Mouse (Mus musculus): ENCODE data around the gene Rnf224. TPM values are rescaled to one million over a fixed set of nuclear protein-coding genes. Genes with fewer than 3 reads are reported as not detected.

The Rnf224 gene
- polyA plus RNA-seq, 2 experiments: not detected

GRCm38 (mm10) chr2:25194006-25194405, 42.6 kb downstream of the Rnf224 start:
- H3K9ac ChIP-seq (replicated peaks): no peak overlapping the region
- no peak overlapping the region for H3K27ac ChIP-seq
- TF ChIP-seq EP300 (IDR thresholded peaks at IDR 0.05; ENCODE audit: low read depth): no peak
- no peak for TF ChIP-seq CTCF (IDR thresholded peaks at IDR 0.05; ENCODE audit: low read depth)
- H3K4me1 ChIP-seq (replicated peaks; ENCODE audit: control insufficient read depth in 2 of 2, insufficient read depth in 2 of 2, low read length in 1 of 2): peaks cover 8 to 14% of the 10 kb centered on the region in 2 experiments
- H3K27me3 ChIP-seq (ENCODE audit: control insufficient read depth, insufficient read depth, low read length): no peaks in the 10 kb centered on the region
- WGBS (ENCODE audit: insufficient replicate concordance): 27% methylated on average over 5 of the region's 5 CpGs
- H3K36me3 ChIP-seq (replicated peaks; ENCODE audit: control insufficient read depth, insufficient read depth, low read depth): peaks cover 3% of the 10 kb centered on the region; the same call in 1 of the 2 replicates
- no peak overlapping the region for H3K4me3 ChIP-seq (ENCODE audit: insufficient read depth in 1 of 2, low read depth in 2 of 2, low read length in 2 of 2)
- no peaks in the 10 kb centered on the region for H3K9me3 ChIP-seq (ENCODE audit: control insufficient read depth, low read length)
- no peak for DNase-seq (ENCODE audit: low read depth in 3 of 3, low spot score in 3 of 3)
- peak overlapping the region; percentile 63 for H3K4me2 ChIP-seq (ENCODE audit: low read depth)
- ATAC-seq (ENCODE audit: insufficient read depth): no peak

DNA sequence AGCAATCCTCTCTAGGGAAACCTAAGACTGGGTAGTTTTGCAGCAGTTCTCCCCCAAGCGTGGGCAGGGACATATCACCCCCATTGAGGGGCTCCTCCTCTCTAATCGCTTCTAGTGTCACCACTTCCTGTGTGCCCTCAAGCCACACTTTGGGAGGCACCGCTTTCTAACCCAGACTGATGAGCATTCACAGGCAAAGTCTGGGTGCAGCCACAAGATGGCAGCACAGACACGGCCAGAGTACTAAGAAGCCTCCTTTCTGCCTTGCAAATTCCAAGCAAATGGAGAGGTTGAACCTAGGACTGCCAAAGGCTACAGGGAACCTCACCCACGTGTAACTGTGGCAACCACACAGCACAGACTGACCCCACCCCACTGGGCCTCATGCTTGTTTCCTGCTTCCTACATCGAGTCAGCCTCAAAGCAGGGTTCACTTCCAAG, 43.2 kb downstream of the Rnf224 start:
- Histone ChIP-seq H3K9me3 (ENCODE audit: control insufficient read depth, low read length) (no peaks in the 10 kb centered on the region), H3K36me3 (replicated peaks; ENCODE audit: control insufficient read depth, insufficient read depth, low read depth) (peaks cover 3% of the 10 kb centered on the region; the same call in 1 of the 2 replicates), H3K27ac (no peak overlapping the region), H3K27me3 (ENCODE audit: control insufficient read depth, insufficient read depth, low read length) (no peaks in the 10 kb centered on the region), H3K4me1 (replicated peaks; ENCODE audit: control insufficient read depth in 2 of 2, insufficient read depth in 2 of 2, low read length in 1 of 2) (peaks cover 8 to 14% of the 10 kb centered on the region in 2 experiments), H3K4me2 (ENCODE audit: low read depth) (peak overlapping the region; percentile 63; the same call in 1 of the 2 replicates), H3K9ac (replicated peaks) (no peak overlapping the region), H3K4me3 (ENCODE audit: insufficient read depth in 1 of 2, low read depth in 2 of 2, low read length in 2 of 2) (no peak overlapping the region)
- WGBS (ENCODE audit: insufficient replicate concordance): under 1% methylated on average over 6 of the region's 6 CpGs
- DNase-seq (ENCODE audit: low read depth in 3 of 3, low spot score in 3 of 3): peak; percentile 63 to 74 (median 66)
- ATAC-seq (ENCODE audit: insufficient read depth): peak; percentile 7; the same call in 1 of the 2 replicates
- TF ChIP-seq EP300 (IDR thresholded peaks at IDR 0.05; ENCODE audit: low read depth) (no peak), CTCF (IDR thresholded peaks at IDR 0.05; ENCODE audit: low read depth) (peak; percentile 98)

GRCm38 (mm10) chr2:25187841-25188240, 48.7 kb downstream of the Rnf224 start:
- Histone ChIP-seq H3K9me3 (ENCODE audit: control insufficient read depth, low read length) (no peaks in the 10 kb centered on the region), H3K4me2 (ENCODE audit: low read depth) (no peak overlapping the region), H3K4me1 (replicated peaks; ENCODE audit: control insufficient read depth in 2 of 2, insufficient read depth in 2 of 2, low read length in 1 of 2) (peaks cover 0 to 2% of the 10 kb centered on the region in 2 experiments; a peak in 2 of 4 replicates), H3K27ac (no peak overlapping the region), H3K27me3 (ENCODE audit: control insufficient read depth, insufficient read depth, low read length) (peaks cover 17% of the 10 kb centered on the region), H3K4me3 (ENCODE audit: insufficient read depth in 1 of 2, low read depth in 2 of 2, low read length in 2 of 2) (no peak overlapping the region), H3K36me3 (replicated peaks; ENCODE audit: control insufficient read depth, insufficient read depth, low read depth) (no peaks in the 10 kb centered on the region), H3K9ac (replicated peaks) (no peak overlapping the region)
- DNase-seq (ENCODE audit: low read depth in 3 of 3, low spot score in 3 of 3) (no peak), ATAC-seq (ENCODE audit: insufficient read depth) (no peak)
- TF ChIP-seq EP300 (IDR thresholded peaks at IDR 0.05; ENCODE audit: low read depth): no peak
- TF ChIP-seq CTCF (IDR thresholded peaks at IDR 0.05; ENCODE audit: low read depth): no peak
- 70% methylated on average over 6 of the region's 6 CpGs for WGBS (ENCODE audit: insufficient replicate concordance)

- Histone ChIP-seq H3K9me3 (ENCODE audit: control insufficient read depth, low read length) (no peaks in the 10 kb centered on the region), H3K4me3 (ENCODE audit: insufficient read depth in 1 of 2, low read depth in 2 of 2, low read length in 2 of 2) (peak overlapping the region in 1 of 2 experiments; percentile 50; a peak in 2 of 4 replicates), H3K27me3 (ENCODE audit: control insufficient read depth, insufficient read depth, low read length) (peaks cover 17% of the 10 kb centered on the region), H3K27ac (no peak overlapping the region), H3K4me1 (replicated peaks; ENCODE audit: control insufficient read depth in 2 of 2, insufficient read depth in 2 of 2, low read length in 1 of 2) (peaks cover 0 to 8% of the 10 kb centered on the region in 2 experiments; a peak in 3 of 4 replicates), H3K9ac (replicated peaks) (no peak overlapping the region), H3K4me2 (ENCODE audit: low read depth) (peak overlapping the region; percentile 74), H3K36me3 (replicated peaks; ENCODE audit: control insufficient read depth, insufficient read depth, low read depth) (no peaks in the 10 kb centered on the region)
- DNase-seq (ENCODE audit: low read depth in 3 of 3, low spot score in 3 of 3): no peak
- no peak for ATAC-seq (ENCODE audit: insufficient read depth)
- TF ChIP-seq CTCF (IDR thresholded peaks at IDR 0.05; ENCODE audit: low read depth) (no peak), EP300 (IDR thresholded peaks at IDR 0.05; ENCODE audit: low read depth) (no peak)
- 32% methylated on average over 5 of the region's 5 CpGs for WGBS (ENCODE audit: insufficient replicate concordance)
Measured at GRCm38 (mm10) chr2:25186575-25186930, 50.0 kb downstream of the Rnf224 start.

GRCm38 (mm10) chr2:25185625-25186574, 50.7 kb downstream of the Rnf224 start:
- peak overlapping the region; percentile 19 to 50 for H3K4me3 ChIP-seq (ENCODE audit: insufficient read depth in 1 of 2, low read depth in 2 of 2, low read length in 2 of 2)
- WGBS (ENCODE audit: insufficient replicate concordance): 2% methylated on average over 64 of the region's 64 CpGs
- H3K27me3 ChIP-seq (ENCODE audit: control insufficient read depth, insufficient read depth, low read length): peaks cover 20% of the 10 kb centered on the region

More at GRCm38 (mm10) chr2:25185625-25186574, 50.7 kb downstream of the Rnf224 start:
- Histone ChIP-seq H3K36me3 (replicated peaks; ENCODE audit: control insufficient read depth, insufficient read depth, low read depth) (no peaks in the 10 kb centered on the region), H3K9ac (replicated peaks) (peak overlapping the region; percentile 31), H3K27ac (no peak overlapping the region), H3K9me3 (ENCODE audit: control insufficient read depth, low read length) (no peaks in the 10 kb centered on the region), H3K4me2 (ENCODE audit: low read depth) (peak overlapping the region; percentile 74), H3K4me1 (replicated peaks; ENCODE audit: control insufficient read depth in 2 of 2, insufficient read depth in 2 of 2, low read length in 1 of 2) (peaks cover 0 to 9% of the 10 kb centered on the region in 2 experiments; a peak in 3 of 4 replicates)
- TF ChIP-seq CTCF (IDR thresholded peaks at IDR 0.05; ENCODE audit: low read depth) (peak; percentile 67), EP300 (IDR thresholded peaks at IDR 0.05; ENCODE audit: low read depth) (no peak)
- DNase-seq (ENCODE audit: low read depth in 3 of 3, low spot score in 3 of 3) (no peak), ATAC-seq (ENCODE audit: insufficient read depth) (peak; percentile 16; the same call in 1 of the 2 replicates)

All from liver, embryonic 14.5 days (tissue).